Mouse (Mus musculus) forebrain, embryonic 16.5 days (tissue): ENCODE measurements around the gene B3gat1. TPM values are rescaled to one million over a fixed set of nuclear protein-coding genes. Genes with fewer than 3 reads are reported as not detected.

Experiments used
- ATAC-seq: fragments of 200-750 bp; cut with Nextera tagmentation; 2 replicates; pipeline ENCODE4 v1.8.0; 2017; ENCODE audit warnings: mild to moderate bottlenecking, moderate library complexity
- H3K27ac ChIP-seq: fragments of 300-500 bp; sonication (generic); 2 replicates; pipeline ENCODE4 v1.5.1; 2014; ENCODE audit warnings: low read length, control low read depth
- H3K27me3 ChIP-seq: fragments of 300-500 bp; sonication (generic); replicated peaks from 2 replicates; pipeline ENCODE4 v1.6.1; 2014; ENCODE audit warnings: low read length; ENCODE audit not compliant: control insufficient read depth, insufficient read depth
- H3K36me3 ChIP-seq: fragments of 300-500 bp; sonication (generic); 2 replicates; pipeline ENCODE4 v1.6.1; 2014; ENCODE audit not compliant: control insufficient read depth, insufficient read depth
- H3K4me1 ChIP-seq: fragments of 300-500 bp; sonication (generic); replicated peaks from 2 replicates; pipeline ENCODE4 v1.6.1; 2014; ENCODE audit warnings: low read length; ENCODE audit not compliant: control insufficient read depth, insufficient read depth
- H3K4me2 ChIP-seq: fragments of 300-500 bp; sonication (generic); 2 replicates; pipeline ENCODE4 v1.6.1; 2014; ENCODE audit warnings: mild to moderate bottlenecking, low read length, control low read depth
- H3K4me3 ChIP-seq: fragments of 300-500 bp; sonication (generic); replicated peaks from 2 replicates; pipeline ENCODE4 v1.5.1; 2014; ENCODE audit warnings: mild to moderate bottlenecking, low read length, control low read depth
- H3K9ac ChIP-seq: fragments of 300-500 bp; sonication (generic); replicated peaks from 2 replicates; pipeline ENCODE4 v1.6.1; 2014; ENCODE audit warnings: low read depth, low read length, control low read depth
- H3K9me3 ChIP-seq: fragments of 300-500 bp; sonication (generic); 2 replicates; pipeline ENCODE4 v1.6.1; 2016; ENCODE audit warnings: low read length; ENCODE audit not compliant: control insufficient read depth
- WGBS: fragments of 180-500 bp; shearing (Covaris S2); extraction: QIAGEN DNeasy Blood & Tissue Kit; methylation state at CpG from one replicate; pipeline ENCODE4 v1.1.7; 2014; 5-methylcytosine and 5-hydroxymethylcytosine counted together
- polyA plus RNA-seq: library from polyadenylated mRNA; unstranded; fragments of >200 nt; fragmentation: Nextera tagmentation; extraction: Ambion mirVana; gene quantifications from 2 replicates; pipeline ENCODE4 v1.2.1, GENCODE M21; 2015

Gene B3gat1
- polyA plus RNA-seq: 45.4 and 48.1 TPM in 2 replicates

- peak within 1 kb of the TSS; percentile 88 for H3K4me3 ChIP-seq
- peak; percentile 87 for ATAC-seq
- peak within 1 kb of the TSS; percentile 98 for H3K9ac ChIP-seq
- WGBS: 0% methylated on average over 61 of the region's 65 CpGs
- H3K4me1 ChIP-seq: peaks cover 38% of the 10 kb centered on the region
- H3K9me3 ChIP-seq: no peaks in the 10 kb centered on the region
- peak within 1 kb of the TSS; percentile 86 for H3K4me2 ChIP-seq
- peak within 1 kb of the TSS; percentile 85 for H3K27ac ChIP-seq
- H3K27me3 ChIP-seq: no peaks in the 10 kb centered on the region
- H3K36me3 ChIP-seq: no peaks in the 10 kb centered on the region
Measured at GRCm38 (mm10) chr9:26733206-26733891, at the start of gene B3gat1. B3gat1 (plus strand) TSS chr9:26733728.

DNA sequence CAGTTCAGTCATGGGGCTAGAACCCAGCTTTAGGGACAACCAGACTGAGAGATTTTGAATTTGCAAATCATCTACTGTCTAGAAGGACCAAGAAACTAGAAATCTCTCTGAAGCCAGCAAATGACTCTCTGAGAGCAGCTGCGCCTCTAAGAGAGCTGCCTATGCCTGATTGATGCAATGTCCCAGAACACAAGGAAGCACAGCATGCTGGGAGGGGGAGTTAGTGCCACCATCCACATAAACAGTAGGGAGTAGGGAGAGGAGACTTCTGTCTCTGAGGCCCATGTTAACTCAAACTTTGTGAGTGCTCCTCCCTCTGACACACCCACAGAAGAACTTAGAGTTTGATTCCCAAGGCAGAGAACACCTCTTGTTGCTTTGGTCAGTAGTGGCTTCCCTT is 44.4 kb upstream of the B3gat1 start:
- no peaks in the 10 kb centered on the region; the same call in 1 of the 2 replicates for H3K4me1 ChIP-seq
- ATAC-seq: no peak
- H3K27me3 ChIP-seq: no peaks in the 10 kb centered on the region
- no peaks in the 10 kb centered on the region for H3K36me3 ChIP-seq
- H3K9ac ChIP-seq: no peak overlapping the region
- H3K9me3 ChIP-seq: no peaks in the 10 kb centered on the region
- WGBS: 74% methylated on average over 1 of the region's 1 CpGs
- H3K27ac ChIP-seq: no peak overlapping the region
- no peak overlapping the region for H3K4me2 ChIP-seq
- no peak overlapping the region for H3K4me3 ChIP-seq

GRCm38 (mm10) chr9:26689956-26690698 is 43.4 kb upstream of the B3gat1 start:
- no peaks in the 10 kb centered on the region for H3K36me3 ChIP-seq
- H3K27me3 ChIP-seq: no peaks in the 10 kb centered on the region
- ATAC-seq: peak; percentile 84
- H3K4me3 ChIP-seq: no peak overlapping the region
- H3K9me3 ChIP-seq: no peaks in the 10 kb centered on the region
- WGBS: 9% methylated on average over 7 of the region's 7 CpGs
- no peak overlapping the region for H3K27ac ChIP-seq
- no peak overlapping the region for H3K9ac ChIP-seq
- H3K4me2 ChIP-seq: no peak overlapping the region
- H3K4me1 ChIP-seq: no peaks in the 10 kb centered on the region; the same call in 1 of the 2 replicates

GRCm38 (mm10) chr9:26692641-26693040 is 40.9 kb upstream of the B3gat1 start:
- H3K27ac ChIP-seq: no peak overlapping the region
- no peaks in the 10 kb centered on the region; the same call in 1 of the 2 replicates for H3K4me1 ChIP-seq
- no peak overlapping the region for H3K4me2 ChIP-seq
- H3K4me3 ChIP-seq: no peak overlapping the region
- H3K9ac ChIP-seq: no peak overlapping the region
- no peaks in the 10 kb centered on the region for H3K9me3 ChIP-seq
- no peaks in the 10 kb centered on the region for H3K36me3 ChIP-seq
- no peak for ATAC-seq
- WGBS: 70% methylated on average over 4 of the region's 4 CpGs
- no peaks in the 10 kb centered on the region for H3K27me3 ChIP-seq

DNA sequence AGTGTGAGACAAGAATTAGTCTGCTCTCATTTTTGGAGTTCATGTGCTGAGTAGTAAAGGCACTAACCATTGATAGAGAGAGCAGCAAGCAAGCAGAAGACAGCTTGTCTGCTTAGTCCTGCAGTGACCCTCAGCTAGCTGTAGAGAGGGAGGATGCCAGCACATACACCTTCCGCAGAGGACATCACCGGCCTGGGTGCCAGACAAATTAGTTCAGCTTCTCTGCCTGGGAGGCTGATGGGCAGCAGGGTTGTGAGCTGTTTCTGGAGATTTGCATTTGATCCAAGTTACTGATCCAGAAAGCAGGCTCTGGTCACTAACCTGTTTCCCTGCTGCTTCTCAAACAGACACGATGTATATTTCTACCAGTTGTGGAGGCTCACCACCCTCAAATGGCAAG is 38.9 kb upstream of the B3gat1 start:
- Histone ChIP-seq H3K9me3 (no peaks in the 10 kb centered on the region), H3K4me2 (no peak overlapping the region), H3K9ac (no peak overlapping the region), H3K27ac (no peak overlapping the region), H3K36me3 (no peaks in the 10 kb centered on the region), H3K4me3 (no peak overlapping the region), H3K27me3 (no peaks in the 10 kb centered on the region), H3K4me1 (no peaks in the 10 kb centered on the region; the same call in 1 of the 2 replicates)
- 84% methylated on average over 3 of the region's 3 CpGs for WGBS
- ATAC-seq: no peak

GRCm38 (mm10) chr9:26695178-26695577 is 38.4 kb upstream of the B3gat1 start:
- Histone ChIP-seq H3K4me3 (no peak overlapping the region), H3K9ac (no peak overlapping the region), H3K4me1 (no peaks in the 10 kb centered on the region), H3K36me3 (no peaks in the 10 kb centered on the region), H3K27ac (no peak overlapping the region), H3K9me3 (no peaks in the 10 kb centered on the region), H3K4me2 (no peak overlapping the region), H3K27me3 (no peaks in the 10 kb centered on the region)
- 88% methylated on average over 5 of the region's 5 CpGs for WGBS
- no peak for ATAC-seq

- H3K4me1 ChIP-seq: no peaks in the 10 kb centered on the region
- WGBS: 80% methylated on average over 2 of the region's 2 CpGs
- no peak overlapping the region for H3K4me2 ChIP-seq
- H3K27ac ChIP-seq: no peak overlapping the region
- no peak overlapping the region for H3K9ac ChIP-seq
- H3K9me3 ChIP-seq: no peaks in the 10 kb centered on the region
- no peaks in the 10 kb centered on the region for H3K36me3 ChIP-seq
- ATAC-seq: no peak
- no peak overlapping the region for H3K4me3 ChIP-seq
- no peaks in the 10 kb centered on the region for H3K27me3 ChIP-seq
Measured at GRCm38 (mm10) chr9:26698286-26698685, 35.2 kb upstream of the B3gat1 start.

DNA sequence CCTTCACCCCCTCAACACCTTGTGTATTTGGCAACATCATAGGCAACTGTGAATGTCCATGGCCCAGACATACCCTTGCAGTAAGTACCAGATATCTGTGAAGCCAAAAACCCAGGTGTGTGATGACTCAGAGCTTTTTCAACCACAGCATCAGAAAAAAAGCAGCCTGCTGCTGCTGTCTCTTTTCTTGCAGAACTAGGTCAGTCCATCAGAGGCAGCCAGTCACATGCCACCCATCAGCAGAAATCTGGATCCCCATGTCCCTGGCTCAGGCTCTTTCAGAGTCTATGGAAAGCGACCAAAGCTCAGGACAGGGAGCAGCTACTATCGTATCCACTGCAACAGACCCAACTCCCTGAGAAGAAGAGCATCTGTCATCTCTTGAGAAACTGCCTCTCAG is 33.2 kb upstream of the B3gat1 start:
- Histone ChIP-seq H3K9ac (no peak overlapping the region), H3K27ac (no peak overlapping the region), H3K4me1 (no peaks in the 10 kb centered on the region), H3K27me3 (no peaks in the 10 kb centered on the region), H3K4me3 (no peak overlapping the region), H3K9me3 (no peaks in the 10 kb centered on the region), H3K36me3 (no peaks in the 10 kb centered on the region), H3K4me2 (no peak overlapping the region)
- no peak for ATAC-seq
- 97% methylated on average over 2 of the region's 2 CpGs for WGBS

GRCm38 (mm10) chr9:26718388-26718787 is 15.1 kb upstream of the B3gat1 start:
- Histone ChIP-seq H3K9ac (no peak overlapping the region), H3K4me1 (no peaks in the 10 kb centered on the region), H3K4me2 (no peak overlapping the region), H3K36me3 (no peaks in the 10 kb centered on the region), H3K9me3 (no peaks in the 10 kb centered on the region), H3K4me3 (no peak overlapping the region), H3K27me3 (no peaks in the 10 kb centered on the region), H3K27ac (no peak overlapping the region)
- ATAC-seq: no peak
- WGBS: 17% methylated on average over 3 of the region's 3 CpGs
